Mouse (Mus musculus): ENCODE results near the gene Abcc9. TPM values are rescaled to one million over a fixed set of nuclear protein-coding genes. Genes with fewer than 3 reads are reported as not detected.
"Not testable (repeated sequence)": the region's sequence is repeated elsewhere in the genome, so short reads cannot be mapped to it uniquely, and the experiment has no call there.

Gene Abcc9
- total RNA-seq, 2 experiments from 2014 or later: 0.11 TPM; not detected in 1

DNA sequence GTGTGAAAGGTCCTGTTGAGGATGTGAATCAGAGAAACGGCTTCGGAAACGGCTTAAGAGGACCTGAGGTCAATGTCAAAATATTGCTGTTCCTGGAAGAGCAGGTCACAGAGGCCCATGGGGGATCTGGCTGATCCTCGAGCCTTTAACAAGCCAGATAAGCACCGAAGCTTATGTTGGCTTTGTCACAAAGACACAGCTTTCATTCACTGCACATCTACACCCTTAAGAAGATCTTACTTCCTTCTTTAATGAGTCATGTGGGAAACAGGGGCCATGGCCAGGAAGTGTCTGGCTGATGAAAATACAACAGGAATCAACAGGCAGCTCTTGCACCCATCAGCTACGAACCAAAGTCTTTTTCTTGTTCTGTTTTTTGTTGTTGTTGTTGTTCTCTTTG is 6.3 kb upstream of the Abcc9 start:
- ATAC-seq (ENCODE audit: poor library complexity, severe bottlenecking): peak; percentile 55; the same call in 1 of the 2 replicates

DNA sequence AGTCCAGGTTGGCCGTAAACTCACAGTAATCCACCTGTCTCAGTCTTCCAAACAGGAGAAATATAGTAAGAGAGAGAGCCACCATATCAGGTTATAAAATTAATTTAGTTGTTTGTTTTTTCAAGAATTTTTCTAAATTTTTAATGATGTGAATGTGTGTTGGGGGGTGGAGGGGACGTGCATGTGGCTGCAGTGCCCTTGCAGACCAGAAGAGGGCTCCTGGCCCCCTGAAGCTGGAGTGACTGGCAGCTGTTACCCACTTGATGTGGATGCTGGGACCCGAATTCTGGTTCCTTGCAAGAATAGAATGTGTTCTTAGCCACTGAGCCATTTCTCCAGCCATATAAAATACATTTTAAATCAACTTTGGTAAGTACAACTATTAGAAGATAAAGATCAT is 4.6 kb upstream of the Abcc9 start:
- 0 out of 2 replicates have a peak, but pooled peaks have one; percentile 53 for ATAC-seq (ENCODE audit: poor library complexity, severe bottlenecking)

DNA sequence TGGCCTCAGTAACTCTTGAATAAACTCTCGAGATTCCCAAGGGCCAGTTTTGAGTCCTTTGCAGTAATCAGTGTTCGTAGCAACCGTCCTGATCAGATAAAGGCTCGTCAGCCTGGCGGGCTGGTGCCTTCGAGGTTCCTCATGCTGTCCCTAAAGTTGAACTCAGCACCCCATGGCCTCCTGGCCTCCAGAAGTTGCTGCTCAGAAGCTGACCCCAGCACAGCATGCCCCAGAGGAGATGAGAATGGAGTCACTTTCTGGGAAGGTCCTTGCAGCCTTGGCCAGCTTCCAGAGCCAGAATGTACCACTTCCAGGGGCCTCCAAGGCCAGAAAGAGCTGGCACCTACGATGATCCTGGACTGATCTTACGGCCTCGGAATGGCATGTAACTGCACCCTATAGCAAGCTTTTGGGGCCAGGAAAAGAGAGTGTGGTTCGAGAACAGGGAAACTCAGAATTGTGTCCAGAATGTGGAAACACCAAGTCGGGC is 1.4 kb upstream of the Abcc9 start:
- no peak for ATAC-seq (ENCODE audit: poor library complexity, severe bottlenecking)

DNA sequence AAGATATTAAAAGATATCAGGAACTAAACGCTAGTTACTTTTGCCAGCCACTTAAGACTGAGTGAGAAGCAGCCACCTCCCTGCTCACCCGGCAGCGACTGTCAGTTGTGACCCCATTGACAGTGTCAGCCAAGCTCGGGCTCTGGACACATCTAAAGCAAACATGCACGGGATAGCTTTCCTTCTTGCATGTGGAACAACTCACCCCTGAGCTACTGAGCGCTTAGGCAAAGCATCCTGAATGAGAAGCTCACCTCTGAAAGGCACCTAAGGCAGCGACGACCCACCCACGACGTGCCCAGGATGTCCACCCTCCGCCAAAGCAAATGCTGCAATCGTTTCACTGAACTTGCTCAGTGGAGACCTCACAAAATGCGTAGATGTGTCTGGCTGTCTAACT is 954 bp downstream of the Abcc9 start:
- no peak for ATAC-seq (ENCODE audit: poor library complexity, severe bottlenecking)

DNA sequence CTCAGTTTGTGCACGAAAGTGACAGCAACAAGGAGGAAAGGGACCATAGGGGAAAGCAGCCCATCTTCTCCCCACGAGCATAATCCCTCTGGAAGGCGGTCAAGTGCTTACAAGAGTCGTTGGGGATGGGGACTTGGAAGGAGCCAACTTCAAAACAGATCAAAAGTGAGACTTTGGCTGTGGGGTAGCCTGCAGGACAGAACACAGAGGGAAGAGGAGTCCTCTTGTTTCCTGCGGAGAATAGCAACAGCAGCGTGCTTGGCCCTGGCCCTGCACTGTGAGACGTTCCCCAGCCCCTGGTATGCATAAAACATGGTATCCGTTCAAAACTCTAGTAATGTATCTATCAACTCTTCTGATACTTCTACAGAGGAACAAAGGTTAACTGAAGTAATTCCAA is 1.4 kb downstream of the Abcc9 start:
- no peak for ATAC-seq (ENCODE audit: poor library complexity, severe bottlenecking)

DNA sequence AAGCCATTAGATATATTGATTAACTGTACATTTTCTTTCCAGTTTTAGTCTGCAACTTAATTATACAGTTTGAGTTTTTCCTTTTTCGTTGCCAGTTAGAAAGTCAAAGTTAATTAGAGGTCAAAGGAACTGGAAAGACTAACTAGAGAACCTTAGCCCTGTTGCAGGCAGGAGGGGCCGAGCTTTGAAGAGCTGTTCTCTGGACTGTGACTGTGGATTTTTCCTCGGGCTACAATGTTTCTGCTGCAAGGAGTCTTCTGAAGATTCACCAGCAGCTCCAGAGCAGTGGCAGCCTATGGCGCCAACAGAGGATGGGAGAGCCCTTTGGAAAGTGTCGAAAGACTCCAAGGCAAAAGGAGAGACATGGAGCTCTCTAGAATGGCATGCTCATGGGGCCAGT is 10.0 kb downstream of the Abcc9 start:
- no peak for ATAC-seq (ENCODE audit: poor library complexity, severe bottlenecking)

DNA sequence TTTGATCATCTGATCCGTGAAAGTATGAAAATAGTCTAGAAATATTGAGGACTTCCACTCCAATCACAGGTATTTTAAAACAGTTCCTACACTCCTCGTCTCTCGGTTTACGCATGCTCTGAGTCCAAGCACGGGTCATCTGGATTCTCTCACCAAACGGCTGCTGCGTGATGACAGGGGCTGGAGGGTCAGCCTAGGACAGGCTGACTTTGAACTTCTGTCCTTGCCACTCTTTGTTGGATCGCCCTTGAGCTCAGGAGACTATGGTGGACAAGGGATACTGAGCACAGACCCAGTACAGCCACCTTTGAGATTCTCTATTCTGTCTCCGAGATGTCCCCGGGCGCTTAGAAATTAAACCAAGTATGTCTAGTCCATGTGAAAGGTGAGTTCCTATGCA is 12.4 kb downstream of the Abcc9 start:
- ATAC-seq (ENCODE audit: poor library complexity, severe bottlenecking): no peak

DNA sequence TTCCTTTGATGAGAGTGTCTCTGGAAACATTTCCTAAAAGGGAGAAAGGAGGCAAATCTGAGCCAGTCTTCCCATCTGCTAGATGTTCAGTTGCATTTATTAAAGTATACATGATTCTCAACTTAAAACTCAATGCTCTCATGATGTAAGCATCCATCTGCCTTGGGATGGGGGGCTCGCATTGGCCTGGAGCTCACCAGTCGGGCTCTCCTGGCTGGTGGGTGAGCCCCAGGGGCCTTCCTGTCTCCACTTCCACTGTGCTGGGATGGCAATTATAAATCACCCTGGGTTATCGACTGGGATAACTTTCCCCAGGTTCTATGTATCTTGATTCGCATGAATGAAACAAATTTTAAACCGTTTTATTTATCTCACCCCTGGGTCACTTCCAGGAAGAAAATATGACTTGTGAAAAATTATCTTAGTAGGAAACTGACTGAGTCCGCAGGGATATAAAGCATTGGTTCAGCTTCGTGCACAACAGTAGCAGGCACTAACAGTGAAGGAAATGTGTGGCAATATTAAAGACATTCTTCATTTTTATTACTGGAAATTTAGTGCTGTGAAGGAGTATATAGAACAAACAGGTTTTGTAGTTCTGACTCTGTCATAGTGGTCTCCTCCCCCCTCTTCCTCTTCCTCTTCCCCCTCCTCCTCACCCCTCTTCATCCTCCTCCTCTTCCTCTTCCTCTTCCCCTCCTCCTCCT is 19.0 kb downstream of the Abcc9 start:
- ATAC-seq (ENCODE audit: poor library complexity, severe bottlenecking): no peak

DNA sequence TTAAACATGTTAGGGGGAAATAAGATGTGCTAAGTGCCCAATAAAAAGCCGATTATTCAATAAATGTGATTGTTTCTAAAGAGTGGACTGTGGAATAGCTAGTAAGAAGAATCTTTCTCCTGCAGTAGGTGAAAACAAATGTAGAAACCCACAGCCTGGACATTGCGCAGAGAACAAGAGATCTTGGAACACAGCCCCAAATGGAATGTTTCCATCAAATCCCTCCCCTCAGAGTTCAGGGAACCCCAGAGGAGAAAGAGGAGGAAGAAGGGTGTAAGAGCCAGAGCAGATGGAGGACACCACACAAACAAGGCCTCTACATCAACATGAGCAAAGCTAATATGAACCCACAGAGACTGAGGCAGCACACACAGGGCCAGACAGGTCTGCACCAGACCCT is 32.1 kb downstream of the Abcc9 start:
- no peak for ATAC-seq (ENCODE audit: poor library complexity, severe bottlenecking)

DNA sequence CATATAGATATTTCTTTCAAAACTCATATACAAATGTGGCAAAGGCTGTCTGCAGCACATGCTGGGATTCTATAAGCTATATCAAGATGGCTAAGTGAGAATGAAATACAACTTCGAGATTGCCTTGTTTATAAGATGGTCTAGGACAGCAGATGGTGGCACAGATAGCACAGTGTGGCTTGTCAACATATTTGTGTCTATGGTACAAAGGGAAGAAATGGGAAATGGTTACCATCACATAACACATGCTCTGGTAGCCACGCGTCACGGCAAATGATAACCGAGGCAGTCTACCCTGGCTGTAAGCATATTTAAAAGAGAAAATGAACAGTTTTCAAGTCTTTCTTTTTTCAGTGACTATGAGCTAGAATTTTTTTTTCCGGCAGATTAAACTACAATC is 32.8 kb downstream of the Abcc9 start:
- ATAC-seq (ENCODE audit: poor library complexity, severe bottlenecking): no peak

DNA sequence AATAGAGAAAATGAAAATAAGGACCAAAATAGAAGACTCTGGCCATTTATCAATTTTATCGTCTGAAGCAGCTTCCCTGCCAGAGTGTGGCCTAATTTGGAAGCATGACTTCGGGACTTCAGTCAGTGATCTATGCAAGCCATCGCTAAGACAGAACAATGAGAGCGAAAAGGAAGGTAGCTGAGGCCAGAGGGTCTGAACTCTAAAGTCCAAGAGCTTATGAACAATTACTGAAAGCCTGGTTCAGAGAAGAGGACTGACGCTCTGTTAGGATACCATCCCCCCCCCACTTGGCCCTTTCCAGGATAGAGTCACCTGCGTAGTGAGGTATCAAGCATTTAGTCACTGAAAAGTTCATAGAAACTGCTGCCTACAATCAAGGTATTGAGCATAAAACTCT is 33.3 kb downstream of the Abcc9 start:
- no peak for ATAC-seq (ENCODE audit: poor library complexity, severe bottlenecking)

DNA sequence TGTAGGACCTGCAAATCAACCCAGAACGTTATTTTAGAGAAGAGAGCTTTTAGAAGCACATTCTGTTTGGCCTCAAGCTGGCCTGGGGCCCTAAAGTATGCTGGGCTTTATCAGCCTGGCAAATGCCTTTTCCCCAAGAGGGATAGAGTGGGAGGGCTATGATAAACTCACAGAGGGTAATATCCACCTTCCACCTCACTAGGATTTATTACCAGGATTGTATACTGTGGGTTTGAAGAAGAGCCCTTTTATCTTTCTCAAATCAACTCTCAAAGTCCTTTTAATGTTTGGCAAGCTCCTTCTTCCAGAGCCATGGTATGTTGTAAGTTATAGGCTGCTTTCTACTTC is 33.7 kb downstream of the Abcc9 start:
- no peak for ATAC-seq (ENCODE audit: poor library complexity, severe bottlenecking)

DNA sequence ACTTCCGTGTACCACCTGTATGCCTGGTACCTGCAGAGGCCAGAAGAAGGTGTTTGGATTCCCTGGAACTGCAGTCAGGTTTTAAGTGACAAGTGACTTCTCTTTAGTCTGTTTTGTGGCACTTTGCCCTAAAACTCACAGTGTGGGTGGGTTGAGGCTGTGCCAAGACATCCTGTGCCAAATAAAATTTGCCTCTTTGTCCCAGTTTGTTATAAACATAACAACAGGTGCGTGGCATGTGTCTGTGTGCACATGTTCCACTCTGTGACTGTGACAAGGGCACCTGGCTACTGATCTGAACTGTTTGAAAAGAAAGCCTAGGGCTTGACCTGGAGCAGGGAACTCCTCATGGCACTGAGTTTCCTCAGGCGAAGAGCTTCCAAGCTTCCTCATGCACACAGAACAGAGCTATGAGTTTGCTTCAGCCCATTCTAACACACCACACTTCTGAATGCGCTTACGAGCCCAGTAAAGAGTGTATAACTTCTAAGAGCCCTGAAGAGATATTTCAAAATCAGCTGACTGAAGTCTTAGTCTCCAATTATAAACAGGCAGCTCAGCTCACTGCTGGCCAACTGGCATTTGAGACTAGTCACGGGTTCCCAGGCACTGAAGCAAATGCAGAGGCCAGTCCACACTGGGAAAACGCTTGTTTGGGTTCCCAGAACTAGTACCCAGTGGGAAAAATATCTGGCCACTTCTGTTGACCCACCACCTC is 34.3 kb downstream of the Abcc9 start:
- ATAC-seq (ENCODE audit: poor library complexity, severe bottlenecking): no peak

DNA sequence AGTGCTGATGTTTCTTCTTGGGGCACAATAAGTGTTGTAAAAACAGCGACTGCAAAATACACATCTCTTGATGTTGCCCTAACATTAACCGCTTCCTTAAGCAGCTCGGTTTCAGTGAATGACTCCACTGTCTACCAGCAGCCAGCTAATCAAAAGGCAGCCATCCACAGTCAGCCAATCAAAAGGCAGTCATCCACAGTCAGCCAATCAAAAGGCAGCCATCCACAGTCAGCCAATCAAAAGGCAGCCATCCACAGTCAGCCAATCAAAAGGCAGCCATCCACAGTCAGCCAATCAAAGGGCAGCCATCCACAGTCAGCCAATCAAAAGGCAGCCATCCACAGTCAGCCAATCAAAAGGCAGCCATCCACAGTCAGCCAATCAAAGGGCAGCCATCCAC is 40.1 kb downstream of the Abcc9 start:
- ATAC-seq (ENCODE audit: poor library complexity, severe bottlenecking): not testable (repeated sequence)

DNA sequence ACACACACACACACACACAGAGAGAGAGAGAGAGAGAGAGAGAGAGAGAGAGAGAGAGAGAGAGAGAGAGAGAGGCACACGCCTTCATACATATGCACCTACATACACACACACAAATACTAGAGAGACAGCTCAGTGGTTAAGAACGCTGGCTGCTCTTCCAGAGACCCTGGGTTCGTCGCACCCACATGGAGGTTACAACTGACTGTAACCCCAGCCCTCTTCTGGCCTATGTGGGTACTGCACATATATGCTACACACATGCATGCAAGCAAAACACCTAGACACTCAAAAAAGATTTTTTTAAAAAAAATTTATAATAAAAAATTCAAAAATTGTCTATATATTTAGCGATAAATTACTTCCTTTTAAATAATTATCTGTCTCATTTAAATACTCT is 43.1 kb downstream of the Abcc9 start:
- peak; percentile 58; the same call in 1 of the 2 replicates for ATAC-seq (ENCODE audit: poor library complexity, severe bottlenecking)

DNA sequence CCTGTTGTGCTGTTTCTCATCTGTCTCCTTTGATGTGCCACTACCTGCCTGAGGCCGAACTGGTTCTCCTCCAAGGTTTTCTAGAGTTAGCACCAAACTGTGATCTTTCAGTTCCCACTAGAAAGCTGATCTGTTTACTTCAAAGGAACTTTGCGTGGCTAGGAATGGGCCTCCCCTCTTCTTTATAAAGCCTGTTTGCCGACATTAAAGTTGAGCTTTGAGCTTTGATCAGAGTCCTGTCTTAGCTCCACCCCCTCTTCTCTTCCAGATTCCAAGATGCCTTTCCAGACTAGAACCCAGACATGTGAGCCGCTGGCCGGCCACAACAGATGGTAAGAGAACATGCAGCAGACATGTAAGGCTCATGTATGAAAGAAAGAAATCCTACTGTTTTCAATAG is 47.6 kb downstream of the Abcc9 start:
- no peak for ATAC-seq (ENCODE audit: poor library complexity, severe bottlenecking)

DNA sequence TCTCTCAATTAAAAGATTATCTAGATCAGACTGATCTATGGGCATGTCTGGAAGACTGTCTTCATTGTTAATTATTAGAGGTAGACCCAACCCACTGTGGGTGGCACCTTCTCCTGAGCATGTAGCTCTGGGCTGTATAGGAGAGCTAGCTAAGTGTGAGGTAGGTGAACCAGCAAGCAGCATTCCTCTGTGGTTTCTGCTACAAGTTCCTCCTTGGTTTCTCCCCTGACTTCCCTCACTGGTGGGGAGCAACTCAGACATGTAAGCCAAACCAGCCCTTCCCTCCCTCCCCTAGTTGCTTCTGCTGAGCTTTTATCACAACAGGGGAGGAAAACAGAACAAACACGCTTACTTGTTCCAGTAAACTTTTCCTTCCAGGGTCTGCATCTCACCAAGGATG is 49.9 kb downstream of the Abcc9 start:
- no peak for ATAC-seq (ENCODE audit: poor library complexity, severe bottlenecking)

DNA sequence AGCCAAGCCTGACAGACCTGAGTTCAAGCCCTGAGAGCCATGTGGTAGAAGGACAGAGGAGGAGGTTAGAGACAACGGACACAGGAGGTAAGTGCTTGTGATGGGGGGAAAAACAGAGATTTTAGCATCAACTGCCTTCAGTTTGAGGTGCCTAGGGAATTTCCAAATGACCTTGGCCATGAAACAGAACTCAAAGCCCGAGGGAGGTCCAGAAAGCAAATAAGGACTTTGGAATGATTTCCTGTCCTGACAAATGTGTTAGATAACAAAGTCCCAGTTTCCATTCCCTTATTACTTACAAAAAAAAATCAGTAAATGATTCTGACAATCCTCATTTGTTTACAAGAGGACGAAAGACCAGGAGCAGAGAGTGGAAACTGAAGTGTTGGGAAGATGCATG is 52.8 kb downstream of the Abcc9 start:
- no peak for ATAC-seq (ENCODE audit: poor library complexity, severe bottlenecking)

DNA sequence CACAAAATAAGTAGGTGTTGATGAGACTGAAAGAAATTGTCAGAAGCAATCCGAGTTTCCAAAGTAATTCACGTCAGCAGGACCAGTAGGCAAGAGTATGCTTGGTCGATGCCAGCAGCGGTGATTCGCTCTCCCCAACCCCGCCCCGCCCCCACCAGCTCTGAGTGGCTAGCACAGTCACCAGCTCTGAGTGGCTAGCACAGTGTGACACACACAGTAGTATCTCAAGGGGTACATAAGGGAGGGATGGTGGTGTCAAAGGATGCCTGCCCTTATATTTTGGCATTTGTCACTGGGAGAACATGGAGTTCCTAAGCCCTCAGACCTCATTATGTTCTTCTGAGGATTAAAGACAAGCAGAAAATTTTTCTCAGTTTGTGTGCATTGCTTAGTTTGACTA is 56.6 kb downstream of the Abcc9 start:
- no peak for ATAC-seq (ENCODE audit: poor library complexity, severe bottlenecking)

DNA sequence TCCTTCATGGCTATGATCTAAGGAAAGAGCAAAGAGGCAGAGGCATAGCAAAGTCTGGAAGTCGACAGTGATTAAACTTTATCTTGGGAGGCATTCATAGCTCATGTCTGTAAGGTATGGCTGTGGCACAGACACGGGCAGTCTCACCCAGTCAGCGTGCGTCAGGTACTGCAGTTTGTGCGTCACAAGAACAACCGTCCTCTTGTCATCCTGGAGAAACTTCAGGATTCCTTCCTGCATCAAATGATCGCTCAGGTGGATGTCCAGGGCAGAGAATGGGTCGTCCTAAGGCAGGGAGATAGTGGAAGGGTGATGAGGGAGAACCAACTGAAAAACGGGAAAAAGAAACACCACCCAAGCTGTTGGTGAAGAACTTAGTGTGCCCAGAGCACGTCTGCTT is 62.8 kb downstream of the Abcc9 start:
- ATAC-seq (ENCODE audit: poor library complexity, severe bottlenecking): no peak

DNA sequence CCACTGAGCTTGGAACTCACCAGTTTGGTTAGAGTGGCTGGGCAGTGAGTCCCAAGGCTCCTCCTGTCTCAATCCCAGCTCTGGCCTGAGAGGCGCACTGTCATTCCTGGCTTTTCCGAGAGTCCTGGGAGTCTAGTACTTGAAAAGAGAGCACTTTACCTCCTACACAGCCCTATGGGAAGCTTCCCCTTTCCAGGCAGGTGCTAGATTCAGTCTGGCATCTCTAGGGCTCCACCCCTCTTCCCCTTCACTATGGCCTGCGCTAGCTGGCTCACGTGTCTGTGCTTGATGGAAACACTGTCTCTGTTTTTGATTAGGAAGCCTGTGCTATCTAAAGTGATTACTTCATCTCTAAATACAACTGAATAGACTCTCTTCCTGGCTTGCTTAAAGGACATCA is 66.5 kb downstream of the Abcc9 start:
- ATAC-seq (ENCODE audit: poor library complexity, severe bottlenecking): no peak

DNA sequence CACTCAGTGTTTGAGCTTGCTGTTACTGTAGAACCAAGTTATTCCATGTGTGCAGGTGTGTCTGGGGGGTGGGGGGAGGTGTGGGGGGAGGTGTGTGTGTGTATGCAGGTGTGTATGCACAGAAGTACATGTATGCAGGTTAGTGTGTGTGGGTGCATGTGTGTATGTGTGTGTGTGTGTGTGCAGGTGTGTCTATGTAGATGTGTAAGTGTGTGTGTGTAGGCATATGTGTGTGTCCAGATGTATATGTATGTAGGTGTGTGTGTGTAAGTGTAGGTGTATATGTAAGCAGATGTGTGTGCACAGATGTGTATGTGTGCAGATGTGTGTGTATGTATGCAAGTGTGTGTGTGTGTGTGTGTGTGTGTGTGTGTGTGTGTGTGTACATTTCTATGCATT is 66.9 kb downstream of the Abcc9 start:
- ATAC-seq (ENCODE audit: poor library complexity, severe bottlenecking): no peak
